Mouse (Mus musculus): ENCODE measurements around the gene Rab37. TPM values are rescaled to one million over a fixed set of nuclear protein-coding genes. Genes with fewer than 3 reads are reported as not detected.

Rab37 gene
- polyA plus RNA-seq, 1 experiment from 2014 or later, result 3.7 TPM

DNA sequence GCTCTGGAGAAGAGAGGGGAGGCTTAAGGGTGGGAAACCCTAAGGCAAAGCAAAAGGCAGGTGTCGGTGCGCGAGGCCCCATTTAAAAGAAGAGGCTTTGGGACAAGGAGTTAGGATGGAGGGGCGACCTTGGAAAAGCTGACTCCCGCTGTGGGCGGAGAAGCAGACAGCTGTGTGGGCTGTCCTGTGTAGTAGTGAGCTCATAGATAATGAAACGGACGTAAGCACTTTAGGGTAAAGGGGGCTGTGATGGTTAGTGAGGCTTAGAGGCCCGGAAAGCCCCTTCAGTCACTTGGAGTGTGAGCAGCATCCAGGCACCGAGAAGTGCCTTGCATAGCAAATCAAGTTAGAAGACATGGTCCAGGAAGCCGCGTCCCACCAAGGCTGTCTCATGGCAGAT lies 96.5 kb downstream of the Rab37 start, which contains the start of gene Nat9:
Gene Nat9 (minus strand): TSS at position 167 of the 400 bp plus-strand sequence.
- peak; percentile 19 for ATAC-seq (replicated peaks; ENCODE audit: extremely low read depth, insufficient read depth, low FRiP score)
- Histone ChIP-seq H3K4me1 (ENCODE audit: control insufficient read depth, insufficient read depth, low read length) (peaks cover 22% of the 10 kb centered on the region), H3K4me3 (ENCODE audit: low read length) (peak within 1 kb of the TSS; percentile 70), H3K9me3 (replicated peaks; ENCODE audit: control insufficient read depth, low read length) (no peaks in the 10 kb centered on the region), H3K4me2 (ENCODE audit: low read depth, low read length) (peak within 1 kb of the TSS; percentile 78), H3K27me3 (ENCODE audit: control insufficient read depth, insufficient read depth, low read length) (no peaks in the 10 kb centered on the region), H3K36me3 (ENCODE audit: control insufficient read depth, insufficient read depth) (peaks cover 3% of the 10 kb centered on the region; the same call in 1 of the 2 replicates), H3K27ac (ENCODE audit: low read length) (peak within 1 kb of the TSS; percentile 83), H3K9ac (ENCODE audit: low read length) (peak within 1 kb of the TSS; percentile 82)
- WGBS, result 6% methylated on average over 12 of the region's 12 CpGs

DNA sequence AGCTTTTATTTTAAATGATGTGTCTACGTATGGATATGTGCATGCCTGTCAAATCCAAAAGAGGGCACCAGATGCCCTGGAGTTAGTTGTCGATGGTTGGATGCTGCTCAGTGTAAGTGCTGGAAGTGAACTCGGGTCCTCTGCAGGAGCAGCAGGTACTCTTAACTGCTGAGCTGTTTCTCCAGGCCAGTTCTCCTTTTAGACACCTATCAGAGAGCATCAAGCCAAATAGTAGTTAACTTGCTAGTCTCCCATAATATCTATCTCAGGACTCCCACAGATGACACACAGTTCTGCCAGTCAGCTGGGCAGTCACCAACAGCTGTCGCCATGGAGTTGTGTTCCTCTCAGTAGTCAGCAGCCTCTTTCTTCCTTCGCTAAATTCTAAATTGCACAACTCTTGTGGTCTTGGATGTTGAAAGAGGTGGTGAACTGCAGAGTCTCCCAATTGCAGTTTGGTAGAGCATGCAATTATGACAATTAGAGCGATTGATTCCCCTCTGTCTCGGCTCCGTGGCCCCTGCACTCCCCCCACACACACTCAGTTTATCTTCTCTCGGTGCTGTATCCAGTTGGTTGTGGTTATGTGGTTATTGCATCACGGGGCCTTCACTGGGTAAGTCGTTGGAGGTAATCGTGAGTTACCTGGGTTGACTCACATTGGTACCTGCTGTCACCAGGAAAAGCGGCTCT lies 97.5 kb downstream of the Rab37 start:
- H3K27ac ChIP-seq (ENCODE audit: low read length), result no peak overlapping the region; the same call in 1 of the 2 replicates
- H3K27me3 ChIP-seq (ENCODE audit: control insufficient read depth, insufficient read depth, low read length), result no peaks in the 10 kb centered on the region
- H3K9ac ChIP-seq (ENCODE audit: low read length), result no peak overlapping the region
- peaks cover 3% of the 10 kb centered on the region; the same call in 1 of the 2 replicates for H3K36me3 ChIP-seq (ENCODE audit: control insufficient read depth, insufficient read depth)
- H3K4me3 ChIP-seq (ENCODE audit: low read length), result no peak overlapping the region
- H3K4me2 ChIP-seq (ENCODE audit: low read depth, low read length), result no peak overlapping the region; the same call in 1 of the 2 replicates
- WGBS, result 80% methylated on average over 13 of the region's 13 CpGs
- ATAC-seq (replicated peaks; ENCODE audit: extremely low read depth, insufficient read depth, low FRiP score), result no peak
- H3K9me3 ChIP-seq (replicated peaks; ENCODE audit: control insufficient read depth, low read length), result no peaks in the 10 kb centered on the region
- H3K4me1 ChIP-seq (ENCODE audit: control insufficient read depth, insufficient read depth, low read length), result peaks cover 22% of the 10 kb centered on the region

DNA sequence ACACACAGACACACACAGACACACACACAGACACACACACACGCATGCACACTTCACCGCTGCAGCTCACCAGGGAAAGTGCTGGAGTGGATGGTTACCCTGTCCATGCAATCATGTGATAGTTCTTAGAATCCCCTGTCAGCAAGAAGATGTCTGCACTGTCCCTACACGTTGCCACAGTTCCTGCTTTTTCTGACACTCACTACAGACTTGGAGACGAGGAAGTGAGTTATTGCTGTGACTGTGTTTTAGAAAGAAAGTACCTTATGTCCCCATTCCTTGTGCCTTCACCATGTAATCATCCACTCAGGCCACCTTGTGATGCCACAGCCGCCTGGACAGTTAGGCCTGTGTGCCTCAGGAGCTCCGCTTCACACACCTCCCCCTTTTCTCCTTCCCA lies 98.1 kb downstream of the Rab37 start:
- no peak overlapping the region for H3K27ac ChIP-seq (ENCODE audit: low read length)
- H3K36me3 ChIP-seq (ENCODE audit: control insufficient read depth, insufficient read depth), result peaks cover 3% of the 10 kb centered on the region; the same call in 1 of the 2 replicates
- ATAC-seq (replicated peaks; ENCODE audit: extremely low read depth, insufficient read depth, low FRiP score), result no peak
- peaks cover 22% of the 10 kb centered on the region for H3K4me1 ChIP-seq (ENCODE audit: control insufficient read depth, insufficient read depth, low read length)
- H3K9ac ChIP-seq (ENCODE audit: low read length), result no peak overlapping the region
- no peaks in the 10 kb centered on the region for H3K9me3 ChIP-seq (replicated peaks; ENCODE audit: control insufficient read depth, low read length)
- 85% methylated on average over 6 of the region's 6 CpGs for WGBS
- H3K27me3 ChIP-seq (ENCODE audit: control insufficient read depth, insufficient read depth, low read length), result no peaks in the 10 kb centered on the region
- H3K4me2 ChIP-seq (ENCODE audit: low read depth, low read length), result no peak overlapping the region
- no peak overlapping the region for H3K4me3 ChIP-seq (ENCODE audit: low read length)

DNA sequence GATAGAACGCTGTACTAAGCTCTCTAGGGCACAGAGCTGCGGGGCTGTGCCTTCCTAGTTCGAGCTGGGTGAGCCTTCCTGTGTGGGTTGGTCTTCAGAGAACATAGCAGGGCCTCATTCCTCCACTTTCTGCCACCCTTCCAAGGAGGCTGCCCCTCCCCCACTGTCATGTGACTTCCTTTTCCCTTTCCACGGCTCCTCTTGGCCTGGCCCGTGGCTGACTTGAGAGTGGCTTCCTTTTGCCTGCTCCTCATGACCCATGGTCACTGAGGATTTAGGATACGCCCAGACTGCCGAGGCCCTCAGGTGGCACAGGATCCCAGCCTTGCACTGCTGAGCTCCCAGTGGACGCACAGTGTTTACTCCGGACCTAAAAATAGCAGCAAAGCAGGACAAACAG lies 100.9 kb downstream of the Rab37 start:
- Histone ChIP-seq H3K4me2 (ENCODE audit: low read depth, low read length) (peak overlapping the region; percentile 17; the same call in 1 of the 2 replicates), H3K27me3 (ENCODE audit: control insufficient read depth, insufficient read depth, low read length) (no peaks in the 10 kb centered on the region), H3K4me3 (ENCODE audit: low read length) (no peak overlapping the region), H3K36me3 (ENCODE audit: control insufficient read depth, insufficient read depth) (peaks cover 3% of the 10 kb centered on the region; the same call in 1 of the 2 replicates), H3K9ac (ENCODE audit: low read length) (peak overlapping the region; percentile 11), H3K27ac (ENCODE audit: low read length) (peak overlapping the region; percentile 3; the same call in 1 of the 2 replicates), H3K9me3 (replicated peaks; ENCODE audit: control insufficient read depth, low read length) (no peaks in the 10 kb centered on the region), H3K4me1 (ENCODE audit: control insufficient read depth, insufficient read depth, low read length) (peaks cover 21% of the 10 kb centered on the region)
- WGBS, result 30% methylated on average over 9 of the region's 9 CpGs
- no peak for ATAC-seq (replicated peaks; ENCODE audit: extremely low read depth, insufficient read depth, low FRiP score)

DNA sequence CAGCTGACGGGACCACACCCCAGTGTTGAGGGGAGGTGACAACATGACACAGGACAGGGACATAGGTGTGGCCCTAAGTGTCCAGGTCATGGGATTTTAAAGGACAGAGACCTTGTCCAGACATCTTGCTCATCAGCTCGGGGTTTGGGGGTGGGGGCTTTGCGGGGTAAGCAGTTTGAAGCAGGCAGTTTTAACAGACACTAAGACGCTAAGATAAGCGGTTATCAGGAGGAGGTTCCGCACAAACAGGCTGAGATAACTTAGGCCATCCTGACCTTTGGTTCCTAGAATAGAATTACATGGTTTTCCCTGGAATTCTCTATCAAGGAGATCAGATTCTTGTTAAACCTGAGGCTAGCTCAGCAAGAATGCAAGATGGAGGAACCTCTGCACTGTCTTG lies 103.5 kb downstream of the Rab37 start:
- Histone ChIP-seq H3K36me3 (ENCODE audit: control insufficient read depth, insufficient read depth) (peaks cover 7% of the 10 kb centered on the region; the same call in 1 of the 2 replicates), H3K9ac (ENCODE audit: low read length) (no peak overlapping the region)
- 47% methylated on average over 6 of the region's 6 CpGs for WGBS

DNA sequence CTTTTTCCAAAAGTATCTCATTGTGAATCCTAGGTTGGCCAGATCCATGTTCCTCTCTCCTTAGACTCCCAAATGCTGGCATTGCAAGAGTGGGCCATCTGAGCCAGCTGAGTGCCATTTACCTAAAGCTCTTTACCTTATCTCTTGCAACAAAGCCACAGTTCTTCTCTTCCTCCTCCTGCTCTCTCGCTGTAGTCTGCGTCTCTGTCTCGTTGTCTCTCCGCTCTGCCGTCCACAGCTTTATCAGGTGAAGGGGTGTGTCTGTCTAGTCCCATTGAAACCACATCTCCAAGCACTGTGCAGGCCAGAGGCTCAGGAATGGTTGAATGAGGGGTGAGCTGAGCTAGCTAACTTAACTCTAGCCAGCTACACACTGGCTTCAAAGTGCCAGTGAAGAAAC lies 104.7 kb downstream of the Rab37 start:
- Histone ChIP-seq H3K27ac (ENCODE audit: low read length) (no peak overlapping the region), H3K4me2 (ENCODE audit: low read depth, low read length) (no peak overlapping the region), H3K4me1 (ENCODE audit: control insufficient read depth, insufficient read depth, low read length) (peaks cover 12% of the 10 kb centered on the region), H3K36me3 (ENCODE audit: control insufficient read depth, insufficient read depth) (peaks cover 6% of the 10 kb centered on the region; the same call in 1 of the 2 replicates), H3K4me3 (ENCODE audit: low read length) (no peak overlapping the region), H3K27me3 (ENCODE audit: control insufficient read depth, insufficient read depth, low read length) (no peaks in the 10 kb centered on the region), H3K9me3 (replicated peaks; ENCODE audit: control insufficient read depth, low read length) (no peaks in the 10 kb centered on the region), H3K9ac (ENCODE audit: low read length) (no peak overlapping the region)
- ATAC-seq (replicated peaks; ENCODE audit: extremely low read depth, insufficient read depth, low FRiP score), result no peak
- WGBS, result 36% methylated on average over 5 of the region's 5 CpGs

More for the DNA sequence above, 103.5 kb downstream of the Rab37 start:
- Histone ChIP-seq H3K27me3 (ENCODE audit: control insufficient read depth, insufficient read depth, low read length) (no peaks in the 10 kb centered on the region), H3K4me1 (ENCODE audit: control insufficient read depth, insufficient read depth, low read length) (peaks cover 12% of the 10 kb centered on the region), H3K4me2 (ENCODE audit: low read depth, low read length) (no peak overlapping the region), H3K4me3 (ENCODE audit: low read length) (no peak overlapping the region), H3K9me3 (replicated peaks; ENCODE audit: control insufficient read depth, low read length) (no peaks in the 10 kb centered on the region), H3K27ac (ENCODE audit: low read length) (no peak overlapping the region)
- no peak for ATAC-seq (replicated peaks; ENCODE audit: extremely low read depth, insufficient read depth, low FRiP score)

DNA sequence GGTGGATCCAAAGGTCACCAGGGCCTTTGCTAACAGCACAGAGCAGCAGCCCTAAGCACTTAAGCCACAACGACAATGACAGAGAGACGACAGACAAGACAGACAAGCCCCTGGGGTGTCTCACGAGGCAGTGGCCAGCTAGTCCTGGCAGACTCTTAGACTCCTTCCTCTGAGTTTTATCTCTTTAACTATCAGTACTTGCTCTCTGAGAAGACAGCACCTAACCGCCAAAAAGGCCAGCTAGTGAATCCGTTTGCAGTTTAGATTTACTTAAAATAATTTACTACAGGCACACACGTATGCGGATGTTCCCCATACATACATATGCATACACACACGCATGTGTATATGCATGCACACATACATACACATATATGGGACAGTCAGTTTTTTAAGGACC lies 106.3 kb downstream of the Rab37 start:
- Histone ChIP-seq H3K4me2 (ENCODE audit: low read depth, low read length) (no peak overlapping the region), H3K4me3 (ENCODE audit: low read length) (no peak overlapping the region), H3K4me1 (ENCODE audit: control insufficient read depth, insufficient read depth, low read length) (peaks cover 5% of the 10 kb centered on the region), H3K27me3 (ENCODE audit: control insufficient read depth, insufficient read depth, low read length) (no peaks in the 10 kb centered on the region), H3K9ac (ENCODE audit: low read length) (no peak overlapping the region), H3K36me3 (ENCODE audit: control insufficient read depth, insufficient read depth) (peaks cover 12% of the 10 kb centered on the region; the same call in 1 of the 2 replicates), H3K27ac (ENCODE audit: low read length) (no peak overlapping the region), H3K9me3 (replicated peaks; ENCODE audit: control insufficient read depth, low read length) (no peaks in the 10 kb centered on the region)
- WGBS, result 71% methylated on average over 8 of the region's 8 CpGs
- ATAC-seq (replicated peaks; ENCODE audit: extremely low read depth, insufficient read depth, low FRiP score), result no peak

DNA sequence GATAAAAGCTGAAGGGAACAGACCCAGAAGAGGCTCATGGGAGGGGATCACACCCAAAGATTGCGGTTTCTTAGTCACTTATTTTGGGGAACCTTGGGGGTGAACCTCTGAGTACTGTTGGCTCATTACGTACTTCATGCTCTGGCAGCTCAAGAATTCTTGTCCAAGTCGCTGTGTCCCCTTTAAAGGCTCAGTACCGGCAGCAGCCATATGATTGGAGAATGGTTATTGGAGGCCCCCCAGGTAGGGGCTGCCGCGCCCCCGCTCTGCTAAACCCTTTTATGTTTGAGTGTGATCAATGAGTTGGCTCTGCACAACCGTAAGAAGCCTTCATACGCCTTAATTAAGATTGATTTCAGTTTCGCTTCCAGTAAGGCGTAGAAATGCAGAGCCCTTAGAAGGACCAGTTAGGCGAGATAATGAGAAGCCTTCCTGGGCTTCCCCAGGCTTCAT lies 107.7 kb downstream of the Rab37 start:
- no peak overlapping the region for H3K4me3 ChIP-seq (ENCODE audit: low read length)
- no peaks in the 10 kb centered on the region for H3K27me3 ChIP-seq (ENCODE audit: control insufficient read depth, insufficient read depth, low read length)
- no peak overlapping the region for H3K4me2 ChIP-seq (ENCODE audit: low read depth, low read length)
- H3K9ac ChIP-seq (ENCODE audit: low read length), result no peak overlapping the region
- H3K9me3 ChIP-seq (replicated peaks; ENCODE audit: control insufficient read depth, low read length), result no peaks in the 10 kb centered on the region
- no peak overlapping the region for H3K27ac ChIP-seq (ENCODE audit: low read length)
- H3K36me3 ChIP-seq (ENCODE audit: control insufficient read depth, insufficient read depth), result peaks cover 12% of the 10 kb centered on the region; the same call in 1 of the 2 replicates
- 68% methylated on average over 12 of the region's 12 CpGs for WGBS
- no peak for ATAC-seq (replicated peaks; ENCODE audit: extremely low read depth, insufficient read depth, low FRiP score)
- peaks cover 4% of the 10 kb centered on the region; the same call in 1 of the 2 replicates for H3K4me1 ChIP-seq (ENCODE audit: control insufficient read depth, insufficient read depth, low read length)

DNA sequence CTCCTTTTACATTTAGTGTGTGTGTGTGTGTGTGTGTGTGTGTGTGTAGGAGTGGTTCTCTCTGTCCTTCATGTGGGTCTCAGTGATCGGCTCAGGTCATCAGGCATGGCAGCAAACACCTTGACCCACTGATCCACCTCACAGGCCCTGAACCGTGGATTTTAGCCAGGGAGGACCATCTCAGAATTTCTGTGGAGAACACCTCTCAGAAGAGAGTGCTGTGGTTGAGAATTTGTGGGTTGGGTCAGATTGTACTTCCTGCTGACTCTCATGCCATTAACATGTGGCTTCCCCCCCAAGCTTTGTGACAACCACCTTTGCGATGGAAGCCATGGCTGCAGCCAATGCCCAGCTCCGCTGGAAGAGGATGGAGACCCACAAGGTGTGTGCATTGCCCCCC lies 109.3 kb downstream of the Rab37 start:
- Histone ChIP-seq H3K9me3 (replicated peaks; ENCODE audit: control insufficient read depth, low read length) (no peaks in the 10 kb centered on the region), H3K4me2 (ENCODE audit: low read depth, low read length) (no peak overlapping the region), H3K27ac (ENCODE audit: low read length) (no peak overlapping the region), H3K4me3 (ENCODE audit: low read length) (no peak overlapping the region), H3K27me3 (ENCODE audit: control insufficient read depth, insufficient read depth, low read length) (no peaks in the 10 kb centered on the region), H3K4me1 (ENCODE audit: control insufficient read depth, insufficient read depth, low read length) (peaks cover 4% of the 10 kb centered on the region; the same call in 1 of the 2 replicates), H3K9ac (ENCODE audit: low read length) (no peak overlapping the region), H3K36me3 (ENCODE audit: control insufficient read depth, insufficient read depth) (peaks cover 14% of the 10 kb centered on the region; the same call in 1 of the 2 replicates)
- ATAC-seq (replicated peaks; ENCODE audit: extremely low read depth, insufficient read depth, low FRiP score), result no peak
- 86% methylated on average over 4 of the region's 4 CpGs for WGBS

Measured in heart, embryonic 16.5 days (tissue).